Mouse (Mus musculus): Measurements from ENCODE around the gene Fbxo5.

GRCm38 (mm10) chr10:5805243-5805730 lies at the start of gene Fbxo5:
- no peak for TF ChIP-seq CTCF (IDR thresholded peaks at IDR 0.05; ENCODE audit: control insufficient read depth, insufficient read depth, insufficient replicate concordance, low read depth, low read length)
- TF ChIP-seq POLR2A (IDR thresholded peaks at IDR 0.05; ENCODE audit: control insufficient read depth, low read depth, low read length): 0 out of 2 replicates have a peak, but pooled peaks have one; percentile 49
